In the genomic region with DNA sequence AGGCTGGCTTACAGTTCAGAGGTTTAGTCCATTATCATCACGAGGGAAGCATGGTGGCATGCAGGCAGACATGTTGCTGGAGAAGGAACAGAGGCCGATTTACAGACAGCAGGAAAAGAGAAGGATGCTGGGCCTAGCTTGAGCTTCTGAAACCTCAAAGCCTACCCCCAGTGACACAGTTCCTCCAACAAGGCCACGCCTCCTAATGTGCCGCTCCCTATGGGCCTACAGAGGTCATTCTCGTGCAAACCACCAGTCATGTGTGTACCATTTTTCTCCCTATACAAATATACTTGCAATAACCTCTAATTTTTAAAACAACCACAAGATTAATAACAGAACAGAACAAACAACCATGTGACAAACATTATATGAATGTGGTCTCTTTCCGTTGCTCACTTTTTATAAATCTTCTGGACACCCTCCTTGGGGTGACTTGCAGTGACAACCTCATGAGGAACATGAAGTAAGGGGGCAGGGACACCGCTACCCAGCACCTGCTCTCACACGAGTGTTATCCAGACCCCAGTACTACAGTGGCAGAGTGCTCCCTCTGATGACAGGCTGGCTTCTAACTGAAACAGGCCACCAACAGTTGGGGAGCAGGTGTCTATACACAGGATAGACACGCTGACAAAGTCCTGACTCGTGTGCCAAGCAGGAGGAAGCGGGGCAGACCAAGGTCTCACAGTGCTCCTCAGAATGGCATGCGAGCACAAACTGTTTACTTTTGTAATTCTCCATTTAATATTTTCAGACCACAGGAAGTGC, we compare ENCODE assay signal across 20 mouse cellular contexts.
A peak's percentile ranks its signal among the peaks of the same experiment; 100 is the strongest.
DNase-seq lines count a peak whose midpoint lies in the region; ATAC-seq and TF ChIP-seq lines count a peak whose summit lies in the region.
"Had no signal": no experiment of that assay in that cellular context is flagged by ENCODE, and none has a peak within 500 bp of the region (broad histone marks: within the 10 kb centered on the region; RNA-seq: fewer than 3 reads in every experiment).

No protein-coding gene starts in this region.

- no peak for DNase-seq in midbrain, embryonic 11.5 days (ENCODE audit: low spot score, missing footprints)
- DNase-seq in R1 (ENCODE audit: low read depth, low spot score), result peak; percentile 71
- peak; percentile 30 for DNase-seq in thymus, adult 2 months
- DNase-seq in thymus, postnatal 4 days, result peak; percentile 44
- no peak for DNase-seq in kidney, postnatal 10 days
- DNase-seq in spleen, postnatal 14 days (ENCODE audit: low spot score in 2 of 2), result no peak
- DNase-seq: adrenal gland, postnatal 25 days; B cell, adult 2 months; cerebellum, adult 11 months; cerebellum, postnatal 10 days; kidney, adult 2 months; right cerebral cortex, adult 18-20 months had no signal

- ATAC-seq in midbrain, embryonic 12.5 days (ENCODE audit: low FRiP score, low read depth), result 0 out of 2 replicates have a peak, but pooled peaks have one; percentile 16
- ATAC-seq in midbrain, embryonic 11.5 days (ENCODE audit: low FRiP score), result no peak
- ATAC-seq: forebrain, embryonic 15.5 days; midbrain, embryonic 13.5 days had no signal

- no peaks in the 10 kb centered on the region for H3K27me3 ChIP-seq in midbrain, embryonic 12.5 days
- no peaks in the 10 kb centered on the region for H3K27me3 ChIP-seq in midbrain, embryonic 11.5 days (ENCODE audit: control insufficient read depth, insufficient read depth, low read length)
- H3K27me3 ChIP-seq in thymus, adult 2 months (ENCODE audit: control insufficient read depth, insufficient read depth, low read length), result no peaks in the 10 kb centered on the region
- H3K27me3 ChIP-seq: forebrain, embryonic 15.5 days; midbrain, embryonic 13.5 days; neural tube, embryonic 12.5 days had no signal

- H3K4me3 ChIP-seq in midbrain, embryonic 12.5 days, result no peak overlapping the region
- H3K4me3 ChIP-seq in midbrain, embryonic 11.5 days (ENCODE audit: low read depth, low read length), result no peak overlapping the region
- H3K4me3 ChIP-seq in thymus, adult 2 months (ENCODE audit: control insufficient read depth, insufficient read depth, low read length), result no peak overlapping the region
- H3K4me3 ChIP-seq: embryonic facial prominence, embryonic 10.5 days; forebrain, embryonic 15.5 days; midbrain, embryonic 13.5 days; neural tube, embryonic 12.5 days had no signal

- no peak overlapping the region for H3K27ac ChIP-seq in midbrain, embryonic 12.5 days (replicated peaks)
- H3K27ac ChIP-seq in midbrain, embryonic 11.5 days (ENCODE audit: low read depth, low read length), result no peak overlapping the region
- H3K27ac ChIP-seq in thymus, adult 2 months (ENCODE audit: control insufficient read depth, insufficient read depth, low read length), result no peak overlapping the region
- H3K27ac ChIP-seq: embryonic facial prominence, embryonic 10.5 days; forebrain, embryonic 15.5 days; kidney, postnatal 0 days; macrophage; midbrain, embryonic 13.5 days; neural tube, embryonic 12.5 days had no signal

- H3K4me1 ChIP-seq in midbrain, embryonic 12.5 days, result peaks cover 3% of the 10 kb centered on the region; the same call in 1 of the 2 replicates
- no peaks in the 10 kb centered on the region for H3K4me1 ChIP-seq in midbrain, embryonic 11.5 days (ENCODE audit: control insufficient read depth, insufficient read depth, low read length)
- H3K4me1 ChIP-seq in thymus, adult 2 months (replicated peaks; ENCODE audit: control insufficient read depth, insufficient read depth, low read length), result no peaks in the 10 kb centered on the region
- H3K4me1 ChIP-seq: embryonic facial prominence, embryonic 10.5 days had no signal

- no peak for TF ChIP-seq POLR2A in thymus, adult 2 months (IDR thresholded peaks at IDR 0.05; ENCODE audit: control insufficient read depth, extremely low read depth, insufficient read depth, low read length, poor library complexity)

- WGBS in midbrain, embryonic 12.5 days, result 93% methylated on average over 12 of the region's 12 CpGs
- 90% methylated on average over 12 of the region's 12 CpGs for WGBS in midbrain, embryonic 11.5 days
- 66% methylated on average over 12 of the region's 12 CpGs for WGBS in thymus, adult 2 months

- no peak overlapping the region for H3K9ac ChIP-seq in midbrain, embryonic 12.5 days (replicated peaks)
- H3K9ac ChIP-seq in midbrain, embryonic 11.5 days (ENCODE audit: low read length), result no peak overlapping the region
- H3K9ac ChIP-seq: forebrain, embryonic 15.5 days; midbrain, embryonic 13.5 days; neural tube, embryonic 12.5 days had no signal

- H3K4me2 ChIP-seq in midbrain, embryonic 12.5 days (replicated peaks), result no peak overlapping the region
- H3K4me2 ChIP-seq in midbrain, embryonic 11.5 days, result no peak overlapping the region
- H3K4me2 ChIP-seq: forebrain, embryonic 15.5 days; heart, embryonic 11.5 days; midbrain, embryonic 13.5 days; neural tube, embryonic 12.5 days had no signal

- no peaks in the 10 kb centered on the region for H3K9me3 ChIP-seq in midbrain, embryonic 12.5 days
- H3K9me3 ChIP-seq in midbrain, embryonic 11.5 days (ENCODE audit: control insufficient read depth, low read length), result no peaks in the 10 kb centered on the region
- H3K9me3 ChIP-seq: embryonic facial prominence, embryonic 10.5 days; forebrain, embryonic 15.5 days; midbrain, embryonic 13.5 days; neural tube, embryonic 12.5 days had no signal

- TF ChIP-seq CTCF in thymus, adult 2 months (IDR thresholded peaks at IDR 0.05; ENCODE audit: borderline replicate concordance, control insufficient read depth, extremely low read depth, insufficient read depth, low read length, poor library complexity), result no peak

- no peaks in the 10 kb centered on the region for H3K36me3 ChIP-seq in midbrain, embryonic 12.5 days
- no peaks in the 10 kb centered on the region for H3K36me3 ChIP-seq in midbrain, embryonic 11.5 days (ENCODE audit: control insufficient read depth, insufficient read depth, low read length)
- H3K36me3 ChIP-seq in thymus, adult 2 months (ENCODE audit: control insufficient read depth, insufficient read depth, low read length), result no peaks in the 10 kb centered on the region
- H3K36me3 ChIP-seq: midbrain, embryonic 13.5 days; neural tube, embryonic 12.5 days had no signal

Comparison
In these comparisons a context has a peak if more than half of its experiments do, and no peak if none do; other contexts are left out.
1. DNase-seq: peak in R1 (single experiment), thymus, adult 2 months (single experiment) and thymus, postnatal 4 days (single experiment); none in midbrain, embryonic 11.5 days (single experiment), kidney, postnatal 10 days (single experiment) and spleen, postnatal 14 days (0 of 2).